Mouse (Mus musculus) liver, embryonic 16.5 days (tissue): ENCODE measurements around the gene Cnih2. TPM values are rescaled to one million over a fixed set of nuclear protein-coding genes. Genes with fewer than 3 reads are reported as not detected.

Source experiments
- ATAC-seq: fragments of 200-750 bp; cut with Nextera tagmentation; 2 replicates; pipeline ENCODE4 v1.8.0; 2017; ENCODE audit warnings: low read depth, mild to moderate bottlenecking, moderate number of reproducible peaks, moderate library complexity
- H3K27ac ChIP-seq: fragments of 300-500 bp; sonication (generic); 2 replicates; pipeline ENCODE4 v1.5.1; 2014; ENCODE audit warnings: mild to moderate bottlenecking, low read length
- H3K27me3 ChIP-seq: fragments of 300-500 bp; sonication (generic); 2 replicates; pipeline ENCODE4 v1.6.1; 2014; ENCODE audit warnings: low read depth, low read length, mixed read lengths; ENCODE audit not compliant: control insufficient read depth, insufficient read depth
- H3K36me3 ChIP-seq: fragments of 300-500 bp; sonication (generic); 2 replicates; pipeline ENCODE4 v1.6.1; 2014; ENCODE audit warnings: mild to moderate bottlenecking; ENCODE audit not compliant: control insufficient read depth, insufficient read depth
- H3K4me1 ChIP-seq: fragments of 300-500 bp; sonication (generic); 2 replicates; pipeline ENCODE4 v1.6.1; 2014; ENCODE audit warnings: low read depth, low read length, mixed read lengths; ENCODE audit not compliant: control insufficient read depth
- H3K4me2 ChIP-seq: fragments of 300-500 bp; sonication (generic); 2 replicates; pipeline ENCODE4 v1.6.1; 2014; ENCODE audit warnings: low read depth, low read length, mixed read lengths
- H3K4me3 ChIP-seq: fragments of 300-500 bp; sonication (generic); 2 replicates; pipeline ENCODE4 v1.5.1; 2014; ENCODE audit warnings: low read depth, mild to moderate bottlenecking, low read length
- H3K9ac ChIP-seq: fragments of 300-500 bp; sonication (generic); 2 replicates; pipeline ENCODE4 v1.6.1; 2014; ENCODE audit warnings: low read depth, low read length
- H3K9me3 ChIP-seq: fragments of 300-500 bp; sonication (generic); replicated peaks from 2 replicates; pipeline ENCODE4 v1.6.1; 2016; ENCODE audit warnings: low read length; ENCODE audit not compliant: control insufficient read depth
- WGBS: fragments of 180-500 bp; shearing (Covaris S2); extraction: QIAGEN DNeasy Blood & Tissue Kit; methylation state at CpG from one replicate; pipeline ENCODE4 v1.1.7; 2014; ENCODE audit not compliant: insufficient replicate concordance; 5-methylcytosine and 5-hydroxymethylcytosine counted together
- polyA plus RNA-seq: library from polyadenylated mRNA; unstranded; fragments of >200 nt; fragmentation: Nextera tagmentation; extraction: Ambion mirVana; gene quantifications from 2 replicates; pipeline ENCODE4 v1.2.1, GENCODE M21; 2015

Gene Cnih2
- polyA plus RNA-seq: 0.40 and 0.46 TPM in 2 replicates

GRCm38 (mm10) chr19:5098363-5099143, at the start of gene Cnih2:
Gene Cnih2 (minus strand): TSS chr19:5098521.
- peaks cover 23% of the 10 kb centered on the region for H3K4me1 ChIP-seq

GRCm38 (mm10) chr19:5139640-5140039, 41.3 kb upstream of the Cnih2 start:
- Histone ChIP-seq H3K36me3 (no peaks in the 10 kb centered on the region), H3K9me3 (no peaks in the 10 kb centered on the region), H3K4me1 (no peaks in the 10 kb centered on the region), H3K4me2 (no peak overlapping the region), H3K4me3 (no peak overlapping the region), H3K9ac (no peak overlapping the region), H3K27me3 (no peaks in the 10 kb centered on the region), H3K27ac (no peak overlapping the region)
- WGBS: 6% methylated on average over 2 of the region's 2 CpGs
- no peak for ATAC-seq

More at GRCm38 (mm10) chr19:5098363-5099143, at the start of gene Cnih2:
- Histone ChIP-seq H3K36me3 (no peaks in the 10 kb centered on the region; the same call in 1 of the 2 replicates), H3K27ac (no peak within 1 kb of the TSS), H3K9ac (peak within 1 kb of the TSS; percentile 36; the same call in 1 of the 2 replicates), H3K4me3 (peak within 1 kb of the TSS; percentile 46), H3K4me2 (peak within 1 kb of the TSS; percentile 78), H3K27me3 (peaks cover 14% of the 10 kb centered on the region), H3K9me3 (no peaks in the 10 kb centered on the region)
- ATAC-seq: peak; percentile 65
- WGBS: 9% methylated on average over 32 of the region's 48 CpGs

- Histone ChIP-seq H3K27ac (no peak overlapping the region), H3K9me3 (no peaks in the 10 kb centered on the region), H3K27me3 (no peaks in the 10 kb centered on the region), H3K4me1 (no peaks in the 10 kb centered on the region; the same call in 1 of the 2 replicates), H3K4me3 (no peak overlapping the region), H3K4me2 (no peak overlapping the region), H3K9ac (no peak overlapping the region), H3K36me3 (no peaks in the 10 kb centered on the region)
- ATAC-seq: no peak
- WGBS: 51% methylated on average over 4 of the region's 4 CpGs
These were observed 32.9 kb upstream of the Cnih2 start for GRCm38 (mm10) chr19:5131237-5131636.

- H3K27me3 ChIP-seq: no peaks in the 10 kb centered on the region
- H3K4me1 ChIP-seq: no peaks in the 10 kb centered on the region; the same call in 1 of the 2 replicates
- no peaks in the 10 kb centered on the region for H3K9me3 ChIP-seq
- WGBS: 29% methylated on average over 1 of the region's 1 CpGs
- no peak overlapping the region for H3K4me3 ChIP-seq
- no peaks in the 10 kb centered on the region for H3K36me3 ChIP-seq
- ATAC-seq: no peak
- no peak overlapping the region for H3K27ac ChIP-seq
- H3K9ac ChIP-seq: no peak overlapping the region
- no peak overlapping the region for H3K4me2 ChIP-seq
These were observed 31.4 kb upstream of the Cnih2 start for GRCm38 (mm10) chr19:5129770-5130169.

- no peak overlapping the region for H3K4me3 ChIP-seq
- no peaks in the 10 kb centered on the region for H3K36me3 ChIP-seq
- no peaks in the 10 kb centered on the region; the same call in 1 of the 2 replicates for H3K4me1 ChIP-seq
- H3K27me3 ChIP-seq: no peaks in the 10 kb centered on the region
- H3K4me2 ChIP-seq: no peak overlapping the region
- H3K27ac ChIP-seq: no peak overlapping the region
- no peak for ATAC-seq
- WGBS: 48% methylated on average over 7 of the region's 7 CpGs
- no peak overlapping the region for H3K9ac ChIP-seq
- no peaks in the 10 kb centered on the region for H3K9me3 ChIP-seq
These were observed 25.8 kb upstream of the Cnih2 start for GRCm38 (mm10) chr19:5124055-5124614.

GRCm38 (mm10) chr19:5123241-5123640, 24.9 kb upstream of the Cnih2 start:
- ATAC-seq: no peak
- H3K4me3 ChIP-seq: no peak overlapping the region
- no peaks in the 10 kb centered on the region for H3K36me3 ChIP-seq
- H3K27ac ChIP-seq: no peak overlapping the region
- peaks cover 7% of the 10 kb centered on the region for H3K27me3 ChIP-seq
- WGBS: 49% methylated on average over 3 of the region's 3 CpGs
- no peaks in the 10 kb centered on the region for H3K9me3 ChIP-seq
- H3K9ac ChIP-seq: no peak overlapping the region
- peaks cover 5% of the 10 kb centered on the region; the same call in 1 of the 2 replicates for H3K4me1 ChIP-seq
- no peak overlapping the region for H3K4me2 ChIP-seq

- WGBS: 53% methylated on average over 10 of the region's 10 CpGs
- Histone ChIP-seq H3K4me3 (no peak overlapping the region), H3K36me3 (no peaks in the 10 kb centered on the region), H3K4me1 (peaks cover 11% of the 10 kb centered on the region), H3K27me3 (peaks cover 12% of the 10 kb centered on the region), H3K4me2 (no peak overlapping the region), H3K9ac (no peak overlapping the region), H3K9me3 (no peaks in the 10 kb centered on the region), H3K27ac (no peak overlapping the region)
- no peak for ATAC-seq
These were observed 24.2 kb upstream of the Cnih2 start for GRCm38 (mm10) chr19:5122492-5122891.

GRCm38 (mm10) chr19:5118384-5118698, 20.0 kb upstream of the Cnih2 start, which contains the start of gene Klc2:
Gene Klc2 (minus strand): TSS chr19:5118560.
- H3K36me3 ChIP-seq: no peaks in the 10 kb centered on the region
- H3K27ac ChIP-seq: peak within 1 kb of the TSS; percentile 18; the same call in 1 of the 2 replicates
- 1% methylated on average over 18 of the region's 18 CpGs for WGBS
- ATAC-seq: no peak
- peak within 1 kb of the TSS; percentile 91 for H3K4me2 ChIP-seq
- H3K9ac ChIP-seq: peak within 1 kb of the TSS; percentile 57
- peak within 1 kb of the TSS; percentile 69 for H3K4me3 ChIP-seq
- H3K4me1 ChIP-seq: peaks cover 17% of the 10 kb centered on the region
- no peaks in the 10 kb centered on the region for H3K9me3 ChIP-seq
- H3K27me3 ChIP-seq: peaks cover 12% of the 10 kb centered on the region
